Mouse (Mus musculus): ENCODE results near the gene Nebl. TPM values are rescaled to one million over a fixed set of nuclear protein-coding genes. Genes with fewer than 3 reads are reported as not detected.

The Nebl gene
- polyA plus RNA-seq, 1 experiment from 2014 or later = 8.8 TPM

GRCm38 (mm10) chr2:17364971-17365548 is 366.2 kb downstream of the Nebl start:
- no peak for DNase-seq (ENCODE audit: low spot score)
- Histone ChIP-seq H3K4me1 (ENCODE audit: control insufficient read depth, insufficient read depth, low read length) (no peaks in the 10 kb centered on the region), H3K9ac (ENCODE audit: low read length) (no peak overlapping the region), H3K9me3 (ENCODE audit: control insufficient read depth, low read length) (no peaks in the 10 kb centered on the region), H3K4me3 (ENCODE audit: low read depth, low read length) (no peak overlapping the region), H3K36me3 (ENCODE audit: control insufficient read depth, insufficient read depth, low read length) (no peaks in the 10 kb centered on the region), H3K27ac (ENCODE audit: low read depth, low read length) (no peak overlapping the region), H3K4me2 (ENCODE audit: low read depth) (no peak overlapping the region), H3K27me3 (ENCODE audit: control insufficient read depth, insufficient read depth, low read length) (no peaks in the 10 kb centered on the region)
- 87% methylated on average over 6 of the region's 6 CpGs for WGBS
- ATAC-seq (ENCODE audit: insufficient read depth, low FRiP score, low TSS enrichment) = no peak

- Histone ChIP-seq H3K9ac (ENCODE audit: low read length) (no peak overlapping the region), H3K4me2 (ENCODE audit: low read depth) (no peak overlapping the region), H3K4me3 (ENCODE audit: low read depth, low read length) (no peak overlapping the region), H3K9me3 (ENCODE audit: control insufficient read depth, low read length) (no peaks in the 10 kb centered on the region), H3K27ac (ENCODE audit: low read depth, low read length) (no peak overlapping the region), H3K4me1 (ENCODE audit: control insufficient read depth, insufficient read depth, low read length) (no peaks in the 10 kb centered on the region), H3K36me3 (ENCODE audit: control insufficient read depth, insufficient read depth, low read length) (no peaks in the 10 kb centered on the region), H3K27me3 (ENCODE audit: control insufficient read depth, insufficient read depth, low read length) (no peaks in the 10 kb centered on the region)
- DNase-seq (ENCODE audit: low spot score) = no peak
- WGBS = 72% methylated on average over 12 of the region's 12 CpGs
- ATAC-seq (ENCODE audit: insufficient read depth, low FRiP score, low TSS enrichment) = no peak
Measured at GRCm38 (mm10) chr2:17363337-17364216, 367.7 kb downstream of the Nebl start.

GRCm38 (mm10) chr2:17362181-17362580 is 369.1 kb downstream of the Nebl start:
- Histone ChIP-seq H3K9ac (ENCODE audit: low read length) (no peak overlapping the region), H3K4me3 (ENCODE audit: low read depth, low read length) (no peak overlapping the region), H3K27ac (ENCODE audit: low read depth, low read length) (no peak overlapping the region), H3K27me3 (ENCODE audit: control insufficient read depth, insufficient read depth, low read length) (no peaks in the 10 kb centered on the region), H3K4me1 (ENCODE audit: control insufficient read depth, insufficient read depth, low read length) (no peaks in the 10 kb centered on the region), H3K9me3 (ENCODE audit: control insufficient read depth, low read length) (no peaks in the 10 kb centered on the region), H3K4me2 (ENCODE audit: low read depth) (no peak overlapping the region), H3K36me3 (ENCODE audit: control insufficient read depth, insufficient read depth, low read length) (no peaks in the 10 kb centered on the region)
- no peak for DNase-seq (ENCODE audit: low spot score)
- ATAC-seq (ENCODE audit: insufficient read depth, low FRiP score, low TSS enrichment) = no peak
- 90% methylated on average over 1 of the region's 1 CpGs for WGBS

- DNase-seq (ENCODE audit: low spot score) (no peak), ATAC-seq (ENCODE audit: insufficient read depth, low FRiP score, low TSS enrichment) (no peak)
- Histone ChIP-seq H3K27ac (ENCODE audit: low read depth, low read length) (no peak overlapping the region), H3K9me3 (ENCODE audit: control insufficient read depth, low read length) (no peaks in the 10 kb centered on the region), H3K4me1 (ENCODE audit: control insufficient read depth, insufficient read depth, low read length) (no peaks in the 10 kb centered on the region), H3K4me3 (ENCODE audit: low read depth, low read length) (no peak overlapping the region), H3K9ac (ENCODE audit: low read length) (no peak overlapping the region), H3K4me2 (ENCODE audit: low read depth) (no peak overlapping the region), H3K27me3 (ENCODE audit: control insufficient read depth, insufficient read depth, low read length) (no peaks in the 10 kb centered on the region), H3K36me3 (ENCODE audit: control insufficient read depth, insufficient read depth, low read length) (no peaks in the 10 kb centered on the region)
- 100% methylated on average over 1 of the region's 1 CpGs for WGBS
Measured at GRCm38 (mm10) chr2:17344643-17345042, 386.6 kb downstream of the Nebl start.

GRCm38 (mm10) chr2:17335451-17335850 is 395.8 kb downstream of the Nebl start:
- Histone ChIP-seq H3K9ac (ENCODE audit: low read length) (no peak overlapping the region), H3K27me3 (ENCODE audit: control insufficient read depth, insufficient read depth, low read length) (no peaks in the 10 kb centered on the region), H3K4me2 (ENCODE audit: low read depth) (no peak overlapping the region), H3K36me3 (ENCODE audit: control insufficient read depth, insufficient read depth, low read length) (no peaks in the 10 kb centered on the region), H3K4me3 (ENCODE audit: low read depth, low read length) (no peak overlapping the region), H3K9me3 (ENCODE audit: control insufficient read depth, low read length) (no peaks in the 10 kb centered on the region), H3K4me1 (ENCODE audit: control insufficient read depth, insufficient read depth, low read length) (no peaks in the 10 kb centered on the region), H3K27ac (ENCODE audit: low read depth, low read length) (no peak overlapping the region)
- ATAC-seq (ENCODE audit: insufficient read depth, low FRiP score, low TSS enrichment) (no peak), DNase-seq (ENCODE audit: low spot score) (no peak)
- WGBS = 87% methylated on average over 5 of the region's 5 CpGs

- no peak overlapping the region for H3K27ac ChIP-seq (ENCODE audit: low read depth, low read length)
- H3K36me3 ChIP-seq (ENCODE audit: control insufficient read depth, insufficient read depth, low read length) = no peaks in the 10 kb centered on the region
- H3K9me3 ChIP-seq (ENCODE audit: control insufficient read depth, low read length) = no peaks in the 10 kb centered on the region
- ATAC-seq (ENCODE audit: insufficient read depth, low FRiP score, low TSS enrichment) (no peak), DNase-seq (ENCODE audit: low spot score) (no peak)
- no peak overlapping the region for H3K4me2 ChIP-seq (ENCODE audit: low read depth)
- H3K27me3 ChIP-seq (ENCODE audit: control insufficient read depth, insufficient read depth, low read length) = no peaks in the 10 kb centered on the region
- 93% methylated on average over 1 of the region's 1 CpGs for WGBS
- no peaks in the 10 kb centered on the region for H3K4me1 ChIP-seq (ENCODE audit: control insufficient read depth, insufficient read depth, low read length)
- H3K4me3 ChIP-seq (ENCODE audit: low read depth, low read length) = no peak overlapping the region
- H3K9ac ChIP-seq (ENCODE audit: low read length) = no peak overlapping the region
Measured at GRCm38 (mm10) chr2:17326590-17326989, 404.7 kb downstream of the Nebl start.

- Histone ChIP-seq H3K4me1 (ENCODE audit: control insufficient read depth, insufficient read depth, low read length) (no peaks in the 10 kb centered on the region), H3K36me3 (ENCODE audit: control insufficient read depth, insufficient read depth, low read length) (no peaks in the 10 kb centered on the region), H3K27ac (ENCODE audit: low read depth, low read length) (no peak overlapping the region), H3K9ac (ENCODE audit: low read length) (no peak overlapping the region), H3K27me3 (ENCODE audit: control insufficient read depth, insufficient read depth, low read length) (no peaks in the 10 kb centered on the region), H3K9me3 (ENCODE audit: control insufficient read depth, low read length) (no peaks in the 10 kb centered on the region), H3K4me3 (ENCODE audit: low read depth, low read length) (no peak overlapping the region), H3K4me2 (ENCODE audit: low read depth) (no peak overlapping the region)
- ATAC-seq (ENCODE audit: insufficient read depth, low FRiP score, low TSS enrichment) = no peak
- no peak for DNase-seq (ENCODE audit: low spot score)
- WGBS = 83% methylated on average over 5 of the region's 5 CpGs
Measured at GRCm38 (mm10) chr2:17316850-17317249, 414.4 kb downstream of the Nebl start.

GRCm38 (mm10) chr2:17301379-17301778 is 429.9 kb downstream of the Nebl start:
- no peak for ATAC-seq (ENCODE audit: insufficient read depth, low FRiP score, low TSS enrichment)
- H3K9me3 ChIP-seq (ENCODE audit: control insufficient read depth, low read length) = no peaks in the 10 kb centered on the region

GRCm38 (mm10) chr2:17297496-17297895 is 433.8 kb downstream of the Nebl start:
- Histone ChIP-seq H3K27ac (ENCODE audit: low read depth, low read length) (no peak overlapping the region), H3K27me3 (ENCODE audit: control insufficient read depth, insufficient read depth, low read length) (no peaks in the 10 kb centered on the region), H3K9ac (ENCODE audit: low read length) (no peak overlapping the region), H3K4me1 (ENCODE audit: control insufficient read depth, insufficient read depth, low read length) (no peaks in the 10 kb centered on the region), H3K4me2 (ENCODE audit: low read depth) (no peak overlapping the region), H3K9me3 (ENCODE audit: control insufficient read depth, low read length) (no peaks in the 10 kb centered on the region), H3K4me3 (ENCODE audit: low read depth, low read length) (no peak overlapping the region), H3K36me3 (ENCODE audit: control insufficient read depth, insufficient read depth, low read length) (no peaks in the 10 kb centered on the region)
- 80% methylated on average over 1 of the region's 1 CpGs for WGBS
- ATAC-seq (ENCODE audit: insufficient read depth, low FRiP score, low TSS enrichment) (no peak), DNase-seq (ENCODE audit: low spot score) (no peak)

More at GRCm38 (mm10) chr2:17301379-17301778, 429.9 kb downstream of the Nebl start:
- no peaks in the 10 kb centered on the region for H3K36me3 ChIP-seq (ENCODE audit: control insufficient read depth, insufficient read depth, low read length)
- no peak overlapping the region for H3K4me3 ChIP-seq (ENCODE audit: low read depth, low read length)
- no peak overlapping the region for H3K4me2 ChIP-seq (ENCODE audit: low read depth)
- H3K4me1 ChIP-seq (ENCODE audit: control insufficient read depth, insufficient read depth, low read length) = no peaks in the 10 kb centered on the region
- no peak overlapping the region for H3K9ac ChIP-seq (ENCODE audit: low read length)
- no peak for DNase-seq (ENCODE audit: low spot score)
- H3K27ac ChIP-seq (ENCODE audit: low read depth, low read length) = no peak overlapping the region
- H3K27me3 ChIP-seq (ENCODE audit: control insufficient read depth, insufficient read depth, low read length) = no peaks in the 10 kb centered on the region
